Mouse (Mus musculus) hindbrain, embryonic 16.5 days (tissue): ENCODE results near the gene Tmem59l. TPM values are rescaled to one million over a fixed set of nuclear protein-coding genes. Genes with fewer than 3 reads are reported as not detected.

Experiments
- ATAC-seq: fragments of 200-750 bp; cut with Nextera tagmentation; 2 replicates; pipeline ENCODE4 v1.8.0; 2017; ENCODE audit warnings: moderate TSS enrichment, moderate library complexity
- H3K27ac ChIP-seq: fragments of 300-500 bp; sonication (generic); 2 replicates; pipeline ENCODE4 v1.5.1; 2014; ENCODE audit warnings: low read depth, mild to moderate bottlenecking, control low read depth, low read length, moderate library complexity
- H3K27me3 ChIP-seq: fragments of 300-500 bp; sonication (generic); replicated peaks from 2 replicates; pipeline ENCODE4 v1.6.1; 2014; ENCODE audit warnings: low read length; ENCODE audit not compliant: control insufficient read depth, insufficient read depth
- H3K36me3 ChIP-seq: fragments of 300-500 bp; sonication (generic); 2 replicates; pipeline ENCODE4 v1.6.1; 2014; ENCODE audit warnings: mild to moderate bottlenecking, low read length, moderate library complexity, mixed read lengths; ENCODE audit not compliant: control insufficient read depth, insufficient read depth
- H3K4me1 ChIP-seq: fragments of 300-500 bp; sonication (generic); 2 replicates; pipeline ENCODE4 v1.6.1; 2014; ENCODE audit warnings: low read depth, low read length; ENCODE audit not compliant: control insufficient read depth, insufficient read depth
- H3K4me2 ChIP-seq: fragments of 300-500 bp; sonication (generic); 2 replicates; pipeline ENCODE4 v1.6.1; 2014; ENCODE audit warnings: mild to moderate bottlenecking, low read length, control low read depth, moderate library complexity
- H3K4me3 ChIP-seq: fragments of 300-500 bp; sonication (generic); 2 replicates; pipeline ENCODE4 v1.5.1; 2014; ENCODE audit warnings: mild to moderate bottlenecking, low read length, control low read depth, moderate library complexity
- H3K9ac ChIP-seq: fragments of 300-500 bp; sonication (generic); 2 replicates; pipeline ENCODE4 v1.6.1; 2014; ENCODE audit warnings: low read depth, mild to moderate bottlenecking, control low read depth, low read length, moderate library complexity
- H3K9me3 ChIP-seq: fragments of 300-500 bp; sonication (generic); 2 replicates; pipeline ENCODE4 v1.6.1; 2014; ENCODE audit warnings: mild to moderate bottlenecking, low read length, moderate library complexity; ENCODE audit not compliant: control insufficient read depth
- WGBS: fragments of 180-500 bp; shearing (Covaris S2); extraction: QIAGEN DNeasy Blood & Tissue Kit; methylation state at CpG from one replicate; pipeline ENCODE4 v1.1.7; 2014; 5-methylcytosine and 5-hydroxymethylcytosine counted together
- polyA plus RNA-seq: library from polyadenylated mRNA; unstranded; fragments of >200 nt; fragmentation: Nextera tagmentation; extraction: Ambion mirVana; gene quantifications from 2 replicates; pipeline ENCODE4 v1.2.1, GENCODE M21; 2015

Tmem59l gene
- polyA plus RNA-seq, 1 experiment from 2014 or later, result 190 TPM

- H3K4me1 ChIP-seq, result peaks cover 14% of the 10 kb centered on the region
- no peak overlapping the region for H3K4me2 ChIP-seq
- no peak overlapping the region for H3K27ac ChIP-seq
- ATAC-seq, result no peak
- no peaks in the 10 kb centered on the region for H3K36me3 ChIP-seq
- no peak overlapping the region for H3K4me3 ChIP-seq
- no peaks in the 10 kb centered on the region for H3K27me3 ChIP-seq
- WGBS, result 93% methylated on average over 4 of the region's 4 CpGs
- H3K9ac ChIP-seq, result no peak overlapping the region
- H3K9me3 ChIP-seq, result no peaks in the 10 kb centered on the region
Observed at GRCm38 (mm10) chr8:70443326-70443725, 43.8 kb downstream of the Tmem59l start.

GRCm38 (mm10) chr8:70441565-70441964 is 45.6 kb downstream of the Tmem59l start:
- Histone ChIP-seq H3K4me1 (peaks cover 10% of the 10 kb centered on the region), H3K9ac (no peak overlapping the region), H3K27me3 (no peaks in the 10 kb centered on the region), H3K4me3 (no peak overlapping the region), H3K36me3 (no peaks in the 10 kb centered on the region), H3K4me2 (no peak overlapping the region), H3K27ac (no peak overlapping the region), H3K9me3 (no peaks in the 10 kb centered on the region)
- WGBS, result 70% methylated on average over 3 of the region's 3 CpGs
- ATAC-seq, result no peak

- peaks cover 10% of the 10 kb centered on the region for H3K4me1 ChIP-seq
- no peaks in the 10 kb centered on the region for H3K36me3 ChIP-seq
- H3K9ac ChIP-seq, result peak overlapping the region; percentile 76; the same call in 1 of the 2 replicates
- no peaks in the 10 kb centered on the region for H3K9me3 ChIP-seq
- 51% methylated on average over 3 of the region's 3 CpGs for WGBS
- no peak for ATAC-seq
- peak overlapping the region; percentile 79 for H3K4me2 ChIP-seq
- H3K27ac ChIP-seq, result no peak overlapping the region
- peak overlapping the region; percentile 66 for H3K4me3 ChIP-seq
- H3K27me3 ChIP-seq, result no peaks in the 10 kb centered on the region
Observed at GRCm38 (mm10) chr8:70440246-70440645, 46.9 kb downstream of the Tmem59l start.

GRCm38 (mm10) chr8:70439848-70440179 is 47.3 kb downstream of the Tmem59l start:
- Histone ChIP-seq H3K36me3 (no peaks in the 10 kb centered on the region), H3K27ac (peak overlapping the region; percentile 72), H3K4me3 (peak overlapping the region; percentile 66), H3K27me3 (no peaks in the 10 kb centered on the region), H3K9me3 (no peaks in the 10 kb centered on the region), H3K4me2 (peak overlapping the region; percentile 79), H3K9ac (peak overlapping the region; percentile 76), H3K4me1 (peaks cover 10% of the 10 kb centered on the region)
- 6% methylated on average over 7 of the region's 7 CpGs for WGBS
- ATAC-seq, result no peak

GRCm38 (mm10) chr8:70439055-70439847 is 47.9 kb downstream of the Tmem59l start, which contains the start of gene Crtc1:
Gene Crtc1 (minus strand): TSS chr8:70439579.
- Histone ChIP-seq H3K4me3 (peak within 1 kb of the TSS; percentile 66), H3K36me3 (no peaks in the 10 kb centered on the region), H3K4me2 (peak within 1 kb of the TSS; percentile 79), H3K9me3 (no peaks in the 10 kb centered on the region), H3K27ac (peak within 1 kb of the TSS; percentile 88), H3K9ac (peak within 1 kb of the TSS; percentile 76), H3K27me3 (no peaks in the 10 kb centered on the region), H3K4me1 (peaks cover 10% of the 10 kb centered on the region)
- WGBS, result under 1% methylated on average over 60 of the region's 70 CpGs
- ATAC-seq, result peak; percentile 98

- H3K9ac ChIP-seq, result no peak overlapping the region
- H3K4me2 ChIP-seq, result peak overlapping the region; percentile 63
- H3K4me3 ChIP-seq, result peak overlapping the region; percentile 66
- H3K27ac ChIP-seq, result no peak overlapping the region
- H3K4me1 ChIP-seq, result peaks cover 10% of the 10 kb centered on the region
- WGBS, result 91% methylated on average over 2 of the region's 2 CpGs
- H3K9me3 ChIP-seq, result no peaks in the 10 kb centered on the region
- no peaks in the 10 kb centered on the region for H3K27me3 ChIP-seq
- no peaks in the 10 kb centered on the region for H3K36me3 ChIP-seq
- ATAC-seq, result no peak
Observed at GRCm38 (mm10) chr8:70438423-70438822, 48.7 kb downstream of the Tmem59l start.

GRCm38 (mm10) chr8:70435156-70435555 is 52.0 kb downstream of the Tmem59l start:
- H3K27ac ChIP-seq, result no peak overlapping the region
- 87% methylated on average over 5 of the region's 5 CpGs for WGBS
- ATAC-seq, result no peak
- H3K9ac ChIP-seq, result no peak overlapping the region
- H3K36me3 ChIP-seq, result no peaks in the 10 kb centered on the region
- H3K9me3 ChIP-seq, result no peaks in the 10 kb centered on the region
- peaks cover 10% of the 10 kb centered on the region for H3K4me1 ChIP-seq
- no peaks in the 10 kb centered on the region for H3K27me3 ChIP-seq
- H3K4me2 ChIP-seq, result no peak overlapping the region
- H3K4me3 ChIP-seq, result no peak overlapping the region

Other genes with a start within 250 kb of the Tmem59l start
- 24.4 and 24.7 TPM in 2 replicates for gene Homer3, start 204.5 kb downstream of the Tmem59l start, polyA plus RNA-seq
- 42.0 and 42.8 TPM in 2 replicates for gene Ddx49, start 184.9 kb downstream of the Tmem59l start, polyA plus RNA-seq
- 284 and 297 TPM in 2 replicates for gene Cope, start 184.8 kb downstream of the Tmem59l start, polyA plus RNA-seq
- gene Cers1, start 171.6 kb downstream of the Tmem59l start, polyA plus RNA-seq, result 40.0 and 44.3 TPM in 2 replicates
- 8.7 and 9.5 TPM in 2 replicates for gene Gdf1, start 157.5 kb downstream of the Tmem59l start, polyA plus RNA-seq
- 7.4 and 10.1 TPM in 2 replicates for gene Upf1, start 134.1 kb downstream of the Tmem59l start, polyA plus RNA-seq
- 0.58 and 2.8 TPM in 2 replicates for gene Comp, start 113.8 kb downstream of the Tmem59l start, polyA plus RNA-seq
- 45.9 and 55.1 TPM in 2 replicates for gene Crtc1, start 47.8 kb downstream of the Tmem59l start, polyA plus RNA-seq
- gene Klhl26, start 10.4 kb downstream of the Tmem59l start, polyA plus RNA-seq, result 36.1 and 37.5 TPM in 2 replicates
- 9.3 and 15.5 TPM in 2 replicates for gene Crlf1, start 5.8 kb upstream of the Tmem59l start, polyA plus RNA-seq
- 173 and 192 TPM in 2 replicates for gene Rex1bd, start 19.4 kb upstream of the Tmem59l start, polyA plus RNA-seq
- 576 and 598 TPM in 2 replicates for gene Uba52, start 23.4 kb upstream of the Tmem59l start, polyA plus RNA-seq
- gene Fkbp8, start 40.4 kb upstream of the Tmem59l start, polyA plus RNA-seq, result 429 and 441 TPM in 2 replicates
- gene Kxd1, start 40.6 kb upstream of the Tmem59l start, polyA plus RNA-seq, result 45.2 and 45.4 TPM in 2 replicates
- gene Ell, start 52.1 kb upstream of the Tmem59l start, polyA plus RNA-seq, result 14.9 and 19.2 TPM in 2 replicates
- 150 and 164 TPM in 2 replicates for gene Isyna1, start 107.0 kb upstream of the Tmem59l start, polyA plus RNA-seq
- gene Ssbp4, start 121.5 kb upstream of the Tmem59l start, polyA plus RNA-seq, result 148 and 157 TPM in 2 replicates
- gene Lrrc25, start 128.8 kb upstream of the Tmem59l start, polyA plus RNA-seq, result 1.1 and 1.6 TPM in 2 replicates
- 0.11 and 0.48 TPM in 2 replicates for gene Gdf15, start 145.1 kb upstream of the Tmem59l start, polyA plus RNA-seq
- gene Pgpep1, start 173.0 kb upstream of the Tmem59l start, polyA plus RNA-seq, result 78.3 and 87.6 TPM in 2 replicates
- gene Lsm4, start 185.9 kb upstream of the Tmem59l start, polyA plus RNA-seq, result 168 and 169 TPM in 2 replicates
- 60.0 and 69.0 TPM in 2 replicates for gene Jund, start 211.6 kb upstream of the Tmem59l start, polyA plus RNA-seq
- gene Iqcn, start 216.1 kb upstream of the Tmem59l start, polyA plus RNA-seq, result 0.10 TPM in 1 of 2 replicates, not detected in the other
- gene Gm3336, start 231.2 kb upstream of the Tmem59l start, polyA plus RNA-seq, result 0.19 TPM in 1 of 2 replicates, not detected in the other
- gene Pde4c, start 236.4 kb upstream of the Tmem59l start, polyA plus RNA-seq, result 0.19 and 0.42 TPM in 2 replicates